Mouse (Mus musculus) bone marrow macrophage, adult 2 months (primary cell): Measurements from ENCODE around the gene Susd5. TPM values are rescaled to one million over a fixed set of nuclear protein-coding genes. Genes with fewer than 3 reads are reported as not detected.
"Not testable (repeated sequence)": the region's sequence is repeated elsewhere in the genome, so short reads cannot be mapped to it uniquely, and the experiment has no call there.

Experiments used
- H3K27ac ChIP-seq: 2 replicates; pipeline ENCODE4 v1.5.1; 2012; ENCODE audit warnings: low read depth, low read length; ENCODE audit not compliant: insufficient read depth
- H3K4me1 ChIP-seq: 2 replicates; pipeline ENCODE4 v1.6.1; 2012; ENCODE audit warnings: low read length; ENCODE audit not compliant: control insufficient read depth, insufficient read depth
- H3K4me3 ChIP-seq: 2 replicates; pipeline ENCODE4 v1.5.1; 2012; ENCODE audit warnings: mild to moderate bottlenecking, low read length, moderate library complexity; ENCODE audit not compliant: insufficient read depth
- CTCF ChIP-seq: IDR thresholded peaks from 2 replicates; pipeline ENCODE4 v1.5.1; 2012; ENCODE audit warnings: low read depth, mild to moderate bottlenecking, low read length, moderate library complexity
- POLR2A ChIP-seq: IDR thresholded peaks from 2 replicates; pipeline ENCODE4 v1.6.1; 2012; ENCODE audit warnings: mild to moderate bottlenecking, low read depth, low read length, borderline replicate concordance
- polyA plus RNA-seq: library from polyadenylated mRNA; stranded (reverse); fragments of >200 nt; gene quantifications from 2 replicates; pipeline ENCODE4 v1.2.4, GENCODE M21; 2012; ENCODE audit not compliant: missing spikeins, insufficient read depth, insufficient read length

Gene Susd5
- polyA plus RNA-seq, 1 experiment, result not detected

DNA sequence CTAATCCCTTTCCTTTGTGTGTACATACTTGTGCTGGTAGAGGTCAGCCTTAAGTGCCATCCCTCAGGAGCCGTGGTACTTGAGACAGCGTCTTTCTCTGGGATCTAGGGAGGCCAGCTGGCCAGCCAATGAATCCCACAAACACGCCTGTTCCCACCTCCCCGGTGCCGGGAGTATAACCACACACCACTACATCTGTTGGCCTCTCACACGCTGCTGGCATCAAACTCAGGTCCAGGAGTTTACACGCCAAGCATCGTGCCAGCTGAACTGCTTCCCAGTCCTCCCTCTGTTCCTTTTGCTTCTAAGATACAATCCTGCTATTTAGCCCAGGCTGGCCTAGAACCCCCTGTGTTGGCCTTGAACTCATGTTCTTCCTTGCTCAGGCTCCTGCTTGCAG, 54.2 kb downstream of the Susd5 start:
- Histone ChIP-seq H3K4me1 (peaks cover 3% of the 10 kb centered on the region; the same call in 1 of the 2 replicates), H3K4me3 (no peak overlapping the region), H3K27ac (no peak overlapping the region)
- no peak for TF ChIP-seq CTCF
- no peak for TF ChIP-seq POLR2A

DNA sequence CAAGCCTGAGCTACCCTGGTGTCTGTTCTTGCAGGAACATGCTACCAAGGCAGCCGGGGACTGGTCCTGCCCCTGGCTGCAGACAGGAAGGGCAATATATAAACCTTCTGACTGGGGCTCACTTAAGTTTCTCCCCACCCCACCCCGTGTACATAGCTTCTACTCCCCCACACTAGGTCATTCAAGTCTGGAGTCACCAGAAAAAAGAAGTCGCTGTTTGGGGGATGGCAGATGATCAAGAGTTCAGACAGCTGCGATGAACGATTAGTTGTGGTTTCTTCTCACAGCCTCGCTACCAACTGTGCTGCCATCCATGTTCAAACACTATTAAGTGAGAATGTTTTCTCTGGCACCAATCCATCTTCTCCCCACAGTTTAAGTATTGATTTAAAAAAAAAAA, 55.3 kb downstream of the Susd5 start:
- no peak for TF ChIP-seq CTCF
- no peak for TF ChIP-seq POLR2A
- H3K4me1 ChIP-seq, result peaks cover 3% of the 10 kb centered on the region; the same call in 1 of the 2 replicates
- H3K4me3 ChIP-seq, result no peak overlapping the region
- no peak overlapping the region for H3K27ac ChIP-seq

DNA sequence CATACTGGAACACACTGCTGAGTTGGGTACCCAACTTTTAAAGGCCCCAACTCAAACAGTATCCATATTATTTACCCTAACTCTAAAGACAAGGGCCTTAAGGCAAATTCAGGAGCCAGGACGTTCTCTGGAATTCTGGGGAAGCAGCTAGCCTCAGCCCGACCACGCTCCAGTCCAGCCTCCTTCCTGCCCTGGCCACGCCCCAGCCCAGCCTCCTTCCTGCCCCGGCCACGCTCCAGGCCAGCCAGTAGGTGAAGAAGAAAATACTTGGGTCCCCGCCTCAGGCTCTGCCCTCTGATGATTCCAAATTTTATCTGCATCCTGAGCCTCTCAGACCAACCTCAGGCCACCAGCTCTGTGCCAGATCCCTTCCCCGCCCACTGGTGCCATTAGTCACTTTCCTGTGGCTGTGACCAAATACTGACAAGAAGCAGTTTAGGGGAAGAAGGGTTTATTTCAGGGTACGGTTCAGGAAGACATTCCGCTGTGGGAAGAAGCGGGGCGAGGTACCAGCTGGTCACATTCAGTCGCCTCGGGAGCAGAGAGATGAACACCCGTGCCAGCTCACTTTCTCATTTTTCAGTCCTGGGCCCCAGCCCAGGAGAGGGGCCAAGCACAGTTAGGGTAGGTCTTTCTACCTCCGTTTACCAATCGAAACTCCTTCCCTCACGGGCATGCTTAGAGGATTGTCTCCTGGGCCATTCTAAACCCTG, 57.1 kb downstream of the Susd5 start:
- H3K4me1 ChIP-seq, result peaks cover 3% of the 10 kb centered on the region; the same call in 1 of the 2 replicates
- no peak for TF ChIP-seq CTCF
- no peak for TF ChIP-seq POLR2A
- H3K4me3 ChIP-seq, result no peak overlapping the region
- no peak overlapping the region for H3K27ac ChIP-seq

DNA sequence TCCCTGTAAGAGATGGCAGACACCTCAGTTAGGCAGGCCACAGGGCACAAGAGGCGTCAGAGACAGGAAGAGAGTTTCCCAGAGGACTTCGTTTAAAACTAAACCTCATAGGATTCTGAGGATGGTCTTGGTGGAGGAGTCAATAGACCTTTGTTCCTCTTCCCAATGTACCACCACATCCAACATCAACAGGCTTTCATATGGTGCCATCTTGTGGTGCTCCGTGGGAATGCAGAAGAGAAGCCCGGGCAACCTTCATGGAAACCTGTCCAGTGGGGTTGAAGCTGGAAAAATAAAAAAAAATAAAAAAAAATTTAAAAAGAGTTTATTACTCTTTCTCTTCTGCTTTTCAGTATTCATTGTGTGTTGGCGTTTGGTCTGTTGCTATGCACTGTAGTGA, 59.7 kb downstream of the Susd5 start:
- TF ChIP-seq CTCF, result peak; percentile 29
- H3K4me3 ChIP-seq, H3K4me1 ChIP-seq, H3K27ac ChIP-seq: not testable (repeated sequence)

DNA sequence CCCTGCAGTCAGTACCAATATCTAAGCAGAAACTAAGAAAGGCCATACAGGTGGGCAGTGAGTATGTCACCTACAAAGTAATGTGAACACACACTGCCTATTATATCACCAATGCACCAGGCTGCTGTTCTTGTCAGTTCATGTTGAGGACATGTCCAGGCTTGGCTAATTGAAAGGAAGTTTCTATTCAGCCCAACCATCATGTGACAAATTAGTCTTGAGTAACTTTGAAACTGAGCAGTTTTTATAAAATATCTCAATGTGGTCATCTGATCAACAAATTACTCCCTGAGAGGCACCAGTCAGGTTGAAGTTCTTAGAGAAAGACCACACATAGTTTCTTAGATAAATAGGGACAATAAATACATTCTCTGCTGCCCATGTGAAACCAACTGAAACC, 65.9 kb downstream of the Susd5 start:
- H3K27ac ChIP-seq, result peak overlapping the region; percentile 93
- H3K4me3 ChIP-seq, result not testable (repeated sequence)

DNA sequence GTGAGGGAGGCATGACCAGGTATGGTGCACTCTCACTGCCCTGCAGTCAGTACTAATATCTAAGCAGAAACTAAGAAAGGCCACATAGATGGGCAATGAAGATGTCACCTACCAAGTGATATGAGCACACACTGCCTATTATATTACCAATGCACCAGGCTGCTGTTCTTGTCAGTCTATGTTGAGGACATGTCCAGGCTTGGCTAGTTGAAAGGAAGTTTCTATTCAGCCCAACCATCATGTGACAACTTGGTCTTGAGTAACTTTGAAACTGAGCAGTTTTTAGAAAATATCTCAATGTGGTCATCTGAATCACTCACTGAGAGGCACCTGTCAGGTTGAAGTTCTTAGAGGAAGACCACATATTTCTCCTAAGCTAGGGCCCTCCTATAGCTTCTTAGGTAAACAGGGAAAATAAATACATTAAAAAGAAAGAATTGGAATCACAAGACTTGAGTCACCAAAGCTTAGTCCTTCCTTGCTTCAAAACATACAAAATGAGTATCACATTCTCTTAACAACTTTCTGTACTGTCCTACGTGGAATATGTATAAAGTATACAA, 72.4 kb downstream of the Susd5 start:
- H3K4me3 ChIP-seq, H3K4me1 ChIP-seq: not testable (repeated sequence)
- peak overlapping the region; percentile 81 for H3K27ac ChIP-seq

More for the DNA sequence above, 65.9 kb downstream of the Susd5 start:
- not testable (repeated sequence) for H3K4me1 ChIP-seq

Other genes with a start within 250 kb of the Susd5 start
- gene Ubp1, start 126.2 kb upstream of the Susd5 start, polyA plus RNA-seq, result 73.3 and 84.1 TPM in 2 replicates
- gene Fbxl2, start 10.9 kb upstream of the Susd5 start, polyA plus RNA-seq, result 4.7 and 5.7 TPM in 2 replicates